ENCODE assay signal across 15 mouse cellular contexts in genomic region chr7:68318006-68318788, GRCm38 (mm10). TPM values are rescaled to one million over a fixed set of nuclear protein-coding genes. Genes with fewer than 3 reads are reported as not detected.
DNase-seq lines count a peak whose midpoint lies in the region; ATAC-seq lines count a peak whose summit lies in the region.
"Had no signal": no experiment of that assay in that cellular context is flagged by ENCODE, and none has a peak within 500 bp of the region (broad histone marks: within the 10 kb centered on the region; RNA-seq: fewer than 3 reads in every experiment).

No protein-coding gene starts in this region.

- no peaks in the 10 kb centered on the region for H3K27me3 ChIP-seq in forebrain, embryonic 15.5 days
- H3K27me3 ChIP-seq in forebrain, embryonic 11.5 days (ENCODE audit: control insufficient read depth, insufficient read depth, low read length): no peaks in the 10 kb centered on the region
- H3K27me3 ChIP-seq: Patski had no signal

- 73% methylated on average over 15 of the region's 16 CpGs for WGBS in forebrain, embryonic 15.5 days
- 88% methylated on average over 15 of the region's 16 CpGs for WGBS in forebrain, embryonic 11.5 days

- no peaks in the 10 kb centered on the region for H3K36me3 ChIP-seq in forebrain, embryonic 15.5 days
- no peaks in the 10 kb centered on the region for H3K36me3 ChIP-seq in forebrain, embryonic 11.5 days (ENCODE audit: control insufficient read depth, insufficient read depth, low read length)

- peak; percentile 84 for ATAC-seq in forebrain, embryonic 15.5 days (replicated peaks)
- ATAC-seq in forebrain, embryonic 11.5 days (replicated peaks; ENCODE audit: low FRiP score): no peak
- no peak for ATAC-seq in CD4-positive, CD25-positive, alpha-beta regulatory T cell, adult 4 months
- ATAC-seq: Patski had no signal

- no peaks in the 10 kb centered on the region for H3K9me3 ChIP-seq in forebrain, embryonic 15.5 days
- no peaks in the 10 kb centered on the region for H3K9me3 ChIP-seq in forebrain, embryonic 11.5 days (ENCODE audit: control insufficient read depth, low read length)

- H3K4me3 ChIP-seq in forebrain, embryonic 15.5 days: no peak overlapping the region
- no peak overlapping the region for H3K4me3 ChIP-seq in forebrain, embryonic 11.5 days (ENCODE audit: low read depth, low read length)

- H3K27ac ChIP-seq in forebrain, embryonic 15.5 days (replicated peaks): no peak overlapping the region
- H3K27ac ChIP-seq in forebrain, embryonic 11.5 days (ENCODE audit: low read depth, low read length): no peak overlapping the region

- 0 out of 2 replicates have a peak, but pooled peaks cover 4% of the 10 kb centered on the region for H3K4me1 ChIP-seq in forebrain, embryonic 15.5 days
- H3K4me1 ChIP-seq in forebrain, embryonic 11.5 days (replicated peaks; ENCODE audit: control insufficient read depth, insufficient read depth, low read length): no peaks in the 10 kb centered on the region

- no peak for DNase-seq in forebrain, embryonic 11.5 days (ENCODE audit: low spot score)
- DNase-seq in layer of hippocampus, adult 11-12 months (ENCODE audit: low spot score): peak; percentile 22
- no peak for DNase-seq in layer of hippocampus, adult 9-10 months (ENCODE audit: low spot score)
- peak; percentile 90 to 91 for DNase-seq in cerebellum, postnatal 10 days
- peak; percentile 62 to 63 for DNase-seq in layer of hippocampus, postnatal 10 days (ENCODE audit: low spot score in 2 of 2)
- DNase-seq in MN1 (ENCODE audit: low spot score): no peak
- DNase-seq: adrenal gland, adult 8-10 months; embryo, embryonic 11 days; heart, postnatal 4 days; lung, postnatal 36 days had no signal

- peak overlapping the region; percentile 33 for H3K4me2 ChIP-seq in forebrain, embryonic 15.5 days (replicated peaks)
- no peak overlapping the region for H3K4me2 ChIP-seq in forebrain, embryonic 11.5 days (ENCODE audit: low read depth, low read length, severe bottlenecking)
- H3K4me2 ChIP-seq: liver, embryonic 11.5 days had no signal

- H3K9ac ChIP-seq in forebrain, embryonic 15.5 days (replicated peaks): no peak overlapping the region
- no peak overlapping the region for H3K9ac ChIP-seq in forebrain, embryonic 11.5 days (ENCODE audit: low read length)

RNA-seq across cellular contexts. Expression of gene Fam169b, which starts 44.6 kb away (rescaled TPM):
- polyA plus RNA-seq in forebrain, embryonic 15.5 days (2015; fragmentation: Nextera tagmentation; extraction: Ambion mirVana): 0.10 TPM in 1 of 2 replicates, not detected in the other
- 0.19 and 0.39 TPM in 2 replicates for polyA plus RNA-seq in forebrain, embryonic 11.5 days (2014; fragmentation: Nextera tagmentation; extraction: Ambion mirVana)
- under 1 TPM; 0.27 to 0.89 TPM for total RNA-seq in layer of hippocampus, postnatal 10 days (2021)
- polyA plus RNA-seq in CD4-positive, CD25-positive, alpha-beta regulatory T cell, adult 4 months (2017; shearing (Covaris generic)): 100 to 1,000 TPM; 124 to 148 TPM

RNA-seq across cellular contexts. Expression of gene Pgpep1l, which starts 54.2 kb away (rescaled TPM):
- polyA plus RNA-seq in forebrain, embryonic 15.5 days (2015; fragmentation: Nextera tagmentation; extraction: Ambion mirVana): not detected in 2 replicates
- polyA plus RNA-seq in forebrain, embryonic 11.5 days (2014; fragmentation: Nextera tagmentation; extraction: Ambion mirVana): not detected in 2 replicates
- total RNA-seq in layer of hippocampus, postnatal 10 days (2021): 1 to 10 TPM in 1 of 2 experiments, under 1 TPM in 1; 0.60 to 1.7 TPM
- polyA plus RNA-seq in CD4-positive, CD25-positive, alpha-beta regulatory T cell, adult 4 months (2017; shearing (Covaris generic)): 1 to 10 TPM; 6.2 to 6.6 TPM
- total RNA-seq: heart, postnatal 4 days had no signal
- polyA plus RNA-seq: liver, embryonic 11.5 days; Patski; small intestine, adult 2 months had no signal

Comparison
In these comparisons a context has a peak if more than half of its experiments do, and no peak if none do; other contexts are left out.
1. DNase-seq: peak in layer of hippocampus, adult 11-12 months (single experiment), cerebellum, postnatal 10 days (2 of 2) and layer of hippocampus, postnatal 10 days (2 of 2); none in forebrain, embryonic 11.5 days (single experiment), layer of hippocampus, adult 9-10 months (single experiment) and MN1 (single experiment).
2. RNA of gene Fam169b, which starts 44.6 kb away (polyA plus RNA-seq): 124 to 148 TPM in CD4-positive, CD25-positive, alpha-beta regulatory T cell, adult 4 months; 0.19 to 0.39 TPM in forebrain, embryonic 11.5 days and 0.10 TPM in forebrain, embryonic 15.5 days; every median in the first group is over 10 times any median in the second.